Mouse (Mus musculus): ENCODE results near the gene Enpp1.

- no peak for TF ChIP-seq POLR2A (IDR thresholded peaks at IDR 0.05; ENCODE audit: insufficient read depth, low read depth, low read length)
- no peak for TF ChIP-seq CTCF (IDR thresholded peaks at IDR 0.05; ENCODE audit: insufficient read depth, low read depth, low read length)
Observed at GRCm38 (mm10) chr10:24742950-24743487, 31.1 kb upstream of the Enpp1 start.
